Comparison of ENCODE assay signal across 12 mouse cellular contexts in genomic region chr4:132078296-132078714, GRCm38 (mm10). TPM values are rescaled to one million over a fixed set of nuclear protein-coding genes. Genes with fewer than 3 reads are reported as not detected.
A peak's percentile ranks its signal among the peaks of the same experiment; 100 is the strongest.
DNase-seq lines count a peak whose midpoint lies in the region; ATAC-seq and TF ChIP-seq lines count a peak whose summit lies in the region.
"Had no signal": no experiment of that assay in that cellular context is flagged by ENCODE, and none has a peak within 500 bp of the region (broad histone marks: within the 10 kb centered on the region; RNA-seq: fewer than 3 reads in every experiment).

No protein-coding gene starts in this region.

- WGBS in embryonic facial prominence, embryonic 13.5 days, result 57% methylated on average over 7 of the region's 7 CpGs
- WGBS in embryonic facial prominence, embryonic 10.5 days, result 68% methylated on average over 7 of the region's 7 CpGs
- 8% methylated on average over 7 of the region's 7 CpGs for WGBS in liver, postnatal 0 days (ENCODE audit: insufficient replicate concordance)

- H3K9ac ChIP-seq in embryonic facial prominence, embryonic 13.5 days, result 0 out of 2 replicates have a peak overlapping the region, but pooled peaks have one; percentile 36
- H3K9ac ChIP-seq in liver, postnatal 0 days (replicated peaks), result peak overlapping the region; percentile 79
- H3K9ac ChIP-seq: embryonic facial prominence, embryonic 12.5 days; stomach, embryonic 15.5 days had no signal

- peak; percentile 55 for TF ChIP-seq EP300 in liver, postnatal 0 days (IDR thresholded peaks at IDR 0.05; ENCODE audit: low read depth)

- no peaks in the 10 kb centered on the region for H3K9me3 ChIP-seq in embryonic facial prominence, embryonic 13.5 days
- H3K9me3 ChIP-seq in embryonic facial prominence, embryonic 10.5 days, result no peaks in the 10 kb centered on the region
- H3K9me3 ChIP-seq in liver, postnatal 0 days (ENCODE audit: low read length), result no peaks in the 10 kb centered on the region
- H3K9me3 ChIP-seq: embryonic facial prominence, embryonic 12.5 days; stomach, embryonic 15.5 days had no signal

- H3K27ac ChIP-seq in embryonic facial prominence, embryonic 13.5 days, result no peak overlapping the region
- no peak overlapping the region for H3K27ac ChIP-seq in embryonic facial prominence, embryonic 10.5 days (replicated peaks)
- peak overlapping the region; percentile 100 for H3K27ac ChIP-seq in liver, postnatal 0 days (ENCODE audit: low read depth)
- H3K27ac ChIP-seq: embryonic facial prominence, embryonic 12.5 days; kidney, postnatal 0 days had no signal

- no peak for DNase-seq in embryonic facial prominence, embryonic 10.5 days (ENCODE audit: low spot score)
- peak; percentile 91 for DNase-seq in 416B (ENCODE audit: low read depth)
- peak; percentile 54 for DNase-seq in heart, adult 8-10 months (ENCODE audit: low spot score)
- peak; percentile 72 for DNase-seq in liver, postnatal 0 days
- DNase-seq in right cerebral cortex, postnatal 10 days (ENCODE audit: low spot score in 2 of 2), result no peak
- DNase-seq in natural killer cell, adult 2 months (ENCODE audit: low spot score in 2 of 2), result no peak
- no peak for DNase-seq in cerebellum, adult 11 months
- DNase-seq: gastrocnemius, postnatal 10 days had no signal

- H3K4me1 ChIP-seq in embryonic facial prominence, embryonic 13.5 days, result peaks cover 28% of the 10 kb centered on the region
- H3K4me1 ChIP-seq in embryonic facial prominence, embryonic 10.5 days, result peaks cover 50% of the 10 kb centered on the region
- H3K4me1 ChIP-seq in liver, postnatal 0 days (ENCODE audit: insufficient read depth), result peaks cover 42% of the 10 kb centered on the region

- H3K27me3 ChIP-seq in embryonic facial prominence, embryonic 13.5 days, result peaks cover 18% of the 10 kb centered on the region
- H3K27me3 ChIP-seq in embryonic facial prominence, embryonic 10.5 days (replicated peaks; ENCODE audit: low read depth, poor library complexity, severe bottlenecking), result peaks cover 49% of the 10 kb centered on the region
- H3K27me3 ChIP-seq in liver, postnatal 0 days (ENCODE audit: insufficient read depth, low read length), result no peaks in the 10 kb centered on the region
- H3K27me3 ChIP-seq: stomach, embryonic 15.5 days had no signal

- no peak overlapping the region for H3K4me3 ChIP-seq in embryonic facial prominence, embryonic 13.5 days
- no peak overlapping the region for H3K4me3 ChIP-seq in embryonic facial prominence, embryonic 10.5 days
- H3K4me3 ChIP-seq in liver, postnatal 0 days (ENCODE audit: low read depth, low read length), result peak overlapping the region; percentile 3; the same call in 1 of the 2 replicates
- H3K4me3 ChIP-seq: embryonic facial prominence, embryonic 12.5 days; stomach, embryonic 15.5 days had no signal

- H3K36me3 ChIP-seq in embryonic facial prominence, embryonic 13.5 days, result no peaks in the 10 kb centered on the region
- H3K36me3 ChIP-seq in embryonic facial prominence, embryonic 10.5 days (replicated peaks), result no peaks in the 10 kb centered on the region
- H3K36me3 ChIP-seq in liver, postnatal 0 days (replicated peaks; ENCODE audit: insufficient read depth, low read length), result no peaks in the 10 kb centered on the region
- H3K36me3 ChIP-seq: embryonic facial prominence, embryonic 12.5 days; stomach, embryonic 15.5 days had no signal

- no peak for ATAC-seq in embryonic facial prominence, embryonic 13.5 days (ENCODE audit: insufficient number of reproducible peaks, insufficient read depth, low FRiP score, low TSS enrichment, low read depth)
- peak; percentile 6; the same call in 1 of the 2 replicates for ATAC-seq in liver, postnatal 0 days

- TF ChIP-seq CTCF in liver, postnatal 0 days (IDR thresholded peaks at IDR 0.05; ENCODE audit: low read depth), result no peak

- H3K4me2 ChIP-seq in embryonic facial prominence, embryonic 13.5 days, result no peak overlapping the region
- H3K4me2 ChIP-seq in liver, postnatal 0 days (ENCODE audit: low read depth, low read length), result peak overlapping the region; percentile 85
- H3K4me2 ChIP-seq: embryonic facial prominence, embryonic 12.5 days; stomach, embryonic 15.5 days had no signal

RNA-seq across cellular contexts. Expression of gene Epb41, which starts 3.2 kb away (rescaled TPM):
- polyA plus RNA-seq in embryonic facial prominence, embryonic 13.5 days (2015; fragmentation: Nextera tagmentation; extraction: Ambion mirVana), result 69.6 and 80.3 TPM in 2 replicates
- polyA plus RNA-seq in embryonic facial prominence, embryonic 10.5 days (2016; fragmentation: Nextera tagmentation; extraction: Ambion mirVana), result 133 and 136 TPM in 2 replicates
- total RNA-seq in heart, adult 8-10 months (2022), result 100 to 1,000 TPM; 117 to 139 (median 131) TPM
- 65.7 and 75.1 TPM in 2 replicates for polyA plus RNA-seq in liver, postnatal 0 days (2015; fragmentation: Nextera tagmentation; extraction: Ambion mirVana)

RNA-seq across cellular contexts. Expression of gene Gm10300, which starts 3.8 kb away (rescaled TPM):
- polyA plus RNA-seq in embryonic facial prominence, embryonic 13.5 days (2015; fragmentation: Nextera tagmentation; extraction: Ambion mirVana), result 0.11 TPM in 1 of 2 replicates, not detected in the other
- polyA plus RNA-seq in embryonic facial prominence, embryonic 10.5 days (2016; fragmentation: Nextera tagmentation; extraction: Ambion mirVana), result not detected in 2 replicates
- under 1 TPM in 3 of 4 experiments, not detected in 1; 0.12 to 0.29 (median 0.13) TPM for total RNA-seq in heart, adult 8-10 months (2022)
- polyA plus RNA-seq in liver, postnatal 0 days (2015; fragmentation: Nextera tagmentation; extraction: Ambion mirVana), result 0.18 and 0.28 TPM in 2 replicates
- polyA plus RNA-seq: embryonic facial prominence, embryonic 12.5 days had no signal

Comparison
In these comparisons a context has a peak if more than half of its experiments do, and no peak if none do; other contexts are left out.
1. DNase-seq: peak in 416B (single experiment), heart, adult 8-10 months (single experiment) and liver, postnatal 0 days (single experiment); none in embryonic facial prominence, embryonic 10.5 days (single experiment), right cerebral cortex, postnatal 10 days (0 of 2), natural killer cell, adult 2 months (0 of 2) and cerebellum, adult 11 months (single experiment).